Mouse (Mus musculus) lung, postnatal 36 days (tissue): ENCODE measurements around the gene Utp11.
A peak's percentile ranks its signal among the peaks of the same experiment; 100 is the strongest.

Experiments
- DNase-seq: peaks from one replicate; pipeline ENCODE4 v3.0.0; 2022; ENCODE audit warnings: mixed read lengths

Utp11 gene

GRCm38 (mm10) chr4:124703881-124704796 is 10.7 kb upstream of the Utp11 start:
- DNase-seq: peak; percentile 44

GRCm38 (mm10) chr4:124703406-124703805 is 10.0 kb upstream of the Utp11 start:
- no peak for DNase-seq

DNA sequence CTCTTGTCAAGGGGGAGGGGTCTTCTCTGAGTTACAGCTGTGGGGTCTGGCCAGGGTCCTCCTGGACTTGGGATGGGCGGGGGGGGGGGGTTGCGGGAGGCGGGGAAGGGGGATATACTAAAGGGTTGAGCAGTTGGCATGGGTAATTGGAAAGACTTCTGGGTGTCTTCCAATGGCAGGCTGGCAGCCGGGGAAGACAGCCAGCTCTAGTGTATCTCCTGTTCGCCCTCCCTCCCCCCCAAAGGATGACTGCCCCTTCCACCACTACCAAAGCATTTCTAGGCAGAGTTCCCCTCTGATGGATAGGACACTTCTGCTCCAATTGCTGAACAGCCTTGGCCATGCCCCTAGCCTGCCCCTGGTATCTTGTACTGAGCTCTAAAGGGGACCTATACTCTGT is 8.5 kb upstream of the Utp11 start:
- DNase-seq: no peak

DNA sequence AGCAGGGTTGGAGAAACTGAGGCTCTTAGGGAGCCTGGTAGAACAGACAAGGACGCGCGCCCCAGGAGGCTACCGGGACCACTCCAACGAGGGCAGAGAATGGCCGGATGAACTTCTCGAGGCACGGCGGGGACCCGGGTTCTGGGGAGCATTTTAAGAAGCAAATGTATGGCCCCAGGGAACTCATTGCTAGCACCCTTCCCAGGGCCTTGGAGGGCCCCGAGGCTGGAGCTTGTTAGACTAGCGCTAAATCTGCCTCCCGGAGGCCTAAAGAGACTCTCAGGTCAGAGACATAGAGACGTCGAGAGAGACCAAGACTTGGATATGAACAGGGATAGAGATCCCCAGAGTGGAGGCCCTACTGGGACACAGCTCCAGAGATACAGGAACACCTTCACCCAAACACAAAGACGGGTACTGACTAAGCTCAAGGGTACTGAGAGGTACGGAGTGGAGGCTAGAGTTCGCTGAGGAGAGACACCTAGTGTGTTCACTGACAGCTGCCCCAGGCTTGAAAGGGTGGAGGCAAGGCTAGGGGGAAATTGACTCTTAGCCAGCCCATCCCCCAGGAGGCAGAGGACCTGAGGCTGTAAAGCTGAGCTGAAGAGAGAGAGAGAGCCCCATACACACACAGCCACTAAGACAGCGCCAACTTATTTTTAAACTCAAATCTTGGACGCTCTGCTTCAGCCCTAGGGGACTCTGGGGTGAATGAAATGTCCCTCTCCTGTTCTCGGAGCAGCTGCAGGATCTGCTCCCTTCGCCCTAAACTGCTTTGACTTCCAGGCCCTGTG is 7.8 kb upstream of the Utp11 start:
- DNase-seq: no peak

DNA sequence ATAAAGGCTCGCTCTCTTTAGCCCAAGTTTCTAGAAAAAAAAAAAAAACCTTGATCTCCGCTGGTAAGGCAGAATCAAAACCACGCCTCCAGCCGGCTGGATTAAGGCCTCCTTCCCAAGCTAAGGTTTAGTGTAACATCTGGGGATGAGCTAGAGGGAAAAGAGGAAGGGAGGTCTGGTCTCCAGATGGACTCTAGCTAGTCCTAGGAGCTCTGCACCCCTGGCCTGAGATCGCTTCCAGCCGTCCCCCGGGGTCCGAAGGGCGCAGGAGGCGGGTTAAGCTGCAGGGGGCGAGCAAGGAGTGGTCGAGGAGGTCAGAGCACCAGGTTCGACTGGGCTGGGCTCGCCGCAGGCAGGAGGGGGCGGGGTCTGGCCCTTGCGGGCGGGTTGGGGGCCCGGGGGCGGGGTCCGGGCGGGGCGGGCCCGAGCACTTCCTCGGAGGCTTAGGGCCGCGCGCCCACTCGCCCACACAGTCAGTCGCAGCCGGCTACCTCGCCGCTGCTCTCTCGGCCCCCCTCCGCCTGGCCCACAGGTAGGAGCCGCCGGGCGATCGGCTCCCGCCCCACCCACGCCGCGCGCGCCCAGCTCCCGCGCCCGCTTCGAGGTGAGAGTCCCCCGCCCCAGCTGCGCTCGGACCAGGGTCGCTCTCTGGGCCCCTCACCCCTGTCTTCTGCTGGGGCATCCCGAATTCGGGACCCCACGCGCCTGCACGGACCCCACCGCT is 7.0 kb upstream of the Utp11 start, which contains the start of gene Fhl3:
Gene Fhl3 (plus strand): TSS at position 454 of the 724 bp plus-strand sequence.
- DNase-seq: peak; percentile 59

- DNase-seq: no peak
Observed at GRCm38 (mm10) chr4:124699791-124700190, 6.4 kb upstream of the Utp11 start.

GRCm38 (mm10) chr4:124695786-124696516 is 2.6 kb upstream of the Utp11 start:
- no peak for DNase-seq

- DNase-seq: no peak
Observed at GRCm38 (mm10) chr4:124694572-124694971, 1.2 kb upstream of the Utp11 start.

DNA sequence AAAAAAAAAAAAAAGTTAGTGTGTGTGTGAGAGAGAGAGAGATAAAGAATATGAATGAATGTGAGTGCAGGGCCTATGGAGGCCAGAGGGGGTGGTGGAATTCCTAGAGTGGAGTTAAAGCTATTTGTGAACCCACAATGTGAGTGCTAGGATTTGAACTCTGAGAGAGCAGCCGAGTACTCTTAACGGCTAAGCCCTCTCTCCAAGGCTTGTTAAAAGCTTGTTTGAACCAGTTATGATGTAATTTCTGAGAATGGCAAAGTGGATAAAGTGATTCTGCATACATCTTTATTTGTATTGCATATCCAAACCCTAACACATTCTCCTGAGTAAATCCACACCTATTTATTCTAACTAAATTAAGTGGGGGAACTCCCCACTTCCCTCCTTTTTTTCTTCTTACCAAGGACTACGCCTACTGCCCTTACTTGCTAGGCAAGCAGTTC is 961 bp downstream of the Utp11 start:
- DNase-seq: peak; percentile 62

DNA sequence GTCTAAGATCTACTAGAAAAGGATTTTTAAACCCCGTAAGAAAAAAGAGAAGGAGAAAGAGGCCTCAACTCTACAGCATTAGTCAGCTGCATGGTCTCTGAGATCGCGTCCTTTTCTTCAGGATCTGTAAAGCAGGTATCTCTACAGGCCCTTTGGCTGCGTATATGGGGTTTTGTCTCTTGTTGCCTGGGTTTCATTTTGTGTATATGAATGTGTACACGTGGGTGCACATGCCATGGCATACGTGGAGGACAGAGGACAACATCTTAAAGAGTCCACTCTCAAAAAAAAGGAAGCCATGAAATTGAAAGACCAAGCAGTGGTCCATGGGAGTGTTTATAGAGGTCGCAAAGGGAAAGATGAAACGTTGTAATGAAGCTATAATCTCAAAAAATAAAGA is 1.9 kb downstream of the Utp11 start:
- DNase-seq: no peak

GRCm38 (mm10) chr4:124685897-124686402 is 7.5 kb downstream of the Utp11 start:
- DNase-seq: no peak

- no peak for DNase-seq
Observed at GRCm38 (mm10) chr4:124685453-124685852, 7.9 kb downstream of the Utp11 start.

DNA sequence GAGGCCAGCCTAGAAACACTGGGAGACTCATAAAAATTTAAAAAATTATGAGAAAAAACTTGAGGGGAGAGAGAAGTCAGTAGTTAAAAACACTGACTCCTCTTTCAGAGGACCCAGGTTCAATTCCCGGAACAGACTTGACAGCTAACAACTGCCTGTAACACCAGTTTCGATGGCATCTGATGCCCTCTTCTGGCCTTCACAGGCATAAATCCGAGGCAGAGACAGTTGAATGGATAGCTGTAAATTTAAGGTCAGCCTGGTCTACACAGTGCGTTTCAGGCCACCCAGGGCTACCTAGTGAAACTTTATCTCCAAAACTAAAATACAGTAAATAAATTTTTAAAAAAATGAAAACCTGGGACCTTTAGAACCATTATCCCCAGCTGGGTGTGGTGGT is 8.4 kb downstream of the Utp11 start:
- DNase-seq: no peak

- no peak for DNase-seq
Observed at GRCm38 (mm10) chr4:124683474-124683873, 9.9 kb downstream of the Utp11 start.

GRCm38 (mm10) chr4:124682270-124682669 is 11.1 kb downstream of the Utp11 start:
- DNase-seq: no peak

- DNase-seq: no peak
Observed at GRCm38 (mm10) chr4:124675958-124676357, 17.4 kb downstream of the Utp11 start.

GRCm38 (mm10) chr4:124675037-124675436 is 18.4 kb downstream of the Utp11 start:
- peak; percentile 66 for DNase-seq

DNA sequence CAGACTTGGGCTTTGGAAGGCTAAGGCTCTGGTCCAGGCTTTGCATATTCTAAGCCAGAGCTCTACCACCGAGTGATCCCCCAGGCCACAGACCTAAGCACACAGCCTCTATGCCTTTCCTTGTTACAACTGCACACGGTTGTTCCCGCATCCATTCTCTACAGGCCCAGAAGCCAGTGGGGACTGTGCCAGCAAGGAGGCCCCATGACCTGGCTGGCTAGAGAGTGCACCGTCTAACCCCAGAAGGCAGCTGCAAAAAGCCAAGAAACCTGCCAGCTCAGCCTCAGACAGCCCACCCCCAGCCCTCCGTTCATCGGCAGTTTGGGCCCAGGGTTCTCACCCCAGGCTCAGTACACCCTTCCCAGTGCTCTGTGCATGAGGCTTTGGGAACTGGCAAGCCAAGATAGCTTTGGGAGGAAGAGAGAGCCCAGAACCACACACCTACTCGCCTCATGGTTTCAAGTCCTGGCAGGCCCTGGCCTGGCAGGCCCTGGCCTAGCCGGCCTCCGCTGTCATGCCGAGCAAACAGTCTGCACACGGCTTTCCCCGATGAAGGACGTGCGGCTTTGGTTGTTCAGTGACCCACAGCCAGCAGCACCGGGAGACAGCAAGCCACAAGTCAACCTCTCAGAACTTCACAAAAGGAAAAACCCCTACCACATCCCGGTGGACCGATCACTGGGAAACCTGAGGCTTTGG is 18.9 kb downstream of the Utp11 start:
- no peak for DNase-seq

DNA sequence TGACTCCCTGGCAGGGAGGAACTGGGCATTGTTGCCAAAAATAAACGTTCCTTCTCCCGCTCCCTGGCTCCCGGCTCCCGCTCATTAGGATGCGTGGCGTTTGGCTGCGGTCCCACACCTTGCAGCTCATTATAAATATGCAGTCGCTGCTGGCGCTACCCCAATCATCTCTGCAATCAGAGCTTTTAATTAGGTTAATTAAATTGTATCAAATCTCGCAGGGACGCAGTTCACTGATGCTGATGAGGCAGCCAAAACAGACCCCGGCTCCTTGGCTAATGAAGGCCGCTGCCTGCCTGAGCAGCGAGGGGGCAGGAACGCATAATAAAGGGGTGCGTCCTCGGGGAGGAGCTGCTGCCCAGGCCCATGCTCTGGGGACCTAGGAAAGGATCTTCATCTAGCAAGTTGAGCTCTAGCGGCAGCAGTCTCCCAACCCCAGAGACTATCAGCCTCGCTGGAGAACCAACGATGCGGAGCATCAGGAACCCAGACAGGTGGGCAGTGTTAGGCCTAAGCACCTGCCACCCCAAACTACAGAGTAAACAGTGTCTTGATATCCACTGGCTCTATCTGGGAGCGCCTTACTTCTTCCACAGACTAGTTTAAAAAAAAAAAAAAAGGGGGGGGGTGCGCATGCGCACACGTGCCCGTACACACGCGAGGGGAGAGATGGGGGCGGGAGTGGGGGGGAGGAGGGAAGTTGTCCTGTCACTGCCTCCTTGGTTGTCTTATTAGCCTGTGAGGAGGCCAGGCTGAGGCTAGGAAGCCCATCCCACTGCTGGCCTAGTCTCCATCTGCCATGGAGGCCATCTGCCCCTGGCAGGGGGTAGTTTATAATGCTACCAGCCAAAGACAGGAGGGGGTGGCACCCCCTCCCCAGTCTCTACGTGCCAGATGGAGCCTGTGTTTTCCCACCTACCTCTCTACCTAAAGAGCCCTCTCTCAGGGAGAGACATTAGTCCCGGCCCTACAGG is 20.8 kb downstream of the Utp11 start:
- no peak for DNase-seq

- DNase-seq: no peak
Observed at GRCm38 (mm10) chr4:124671583-124671982, 21.8 kb downstream of the Utp11 start.
